Mouse (Mus musculus) intestine, embryonic 14.5 days (tissue): ENCODE results near the gene Foxg1. TPM values are rescaled to one million over a fixed set of nuclear protein-coding genes. Genes with fewer than 3 reads are reported as not detected.
A peak's percentile ranks its signal among the peaks of the same experiment; 100 is the strongest.

Source experiments
- ATAC-seq: fragments of 200-750 bp; cut with Nextera tagmentation; replicated peaks from 2 replicates; pipeline ENCODE4 v1.8.0; 2017; ENCODE audit warnings: low read depth, moderate number of reproducible peaks, moderate TSS enrichment, moderate library complexity; ENCODE audit not compliant: low FRiP score, low TSS enrichment
- DNase-seq: peaks from one replicate; pipeline ENCODE4 v3.0.0-alpha.2; 2018; ENCODE audit warnings: low spot score
- H3K27ac ChIP-seq: fragments of 300-500 bp; sonication (generic); 2 replicates; pipeline ENCODE4 v1.5.1; 2014; ENCODE audit warnings: low read depth, mild to moderate bottlenecking, control low read depth
- H3K27me3 ChIP-seq: fragments of 300-500 bp; sonication (generic); replicated peaks from 2 replicates; pipeline ENCODE4 v1.6.1; 2014; ENCODE audit warnings: low read length, control low read depth; ENCODE audit not compliant: control insufficient read depth, insufficient read depth
- H3K36me3 ChIP-seq: fragments of 300-500 bp; sonication (generic); 2 replicates; pipeline ENCODE4 v1.6.1; 2014; ENCODE audit warnings: low read length, control low read depth; ENCODE audit not compliant: control insufficient read depth, insufficient read depth
- H3K4me1 ChIP-seq: fragments of 300-500 bp; sonication (generic); replicated peaks from 2 replicates; pipeline ENCODE4 v1.6.1; 2014; ENCODE audit warnings: low read length, control low read depth, mixed read lengths; ENCODE audit not compliant: control insufficient read depth, insufficient read depth
- H3K4me2 ChIP-seq: fragments of 300-500 bp; sonication (generic); 2 replicates; pipeline ENCODE4 v1.6.1; 2014; ENCODE audit warnings: low read length
- H3K4me3 ChIP-seq: fragments of 300-500 bp; sonication (generic); 2 replicates; pipeline ENCODE4 v1.5.1; 2014; ENCODE audit warnings: low read depth, low read length, control low read depth, mixed read lengths
- H3K9ac ChIP-seq: fragments of 300-500 bp; sonication (generic); 2 replicates; pipeline ENCODE4 v1.6.1; 2014; ENCODE audit warnings: mild to moderate bottlenecking, low read length
- H3K9me3 ChIP-seq: fragments of 300-500 bp; sonication (generic); 2 replicates; pipeline ENCODE4 v1.6.1; 2016; ENCODE audit warnings: low read length, control low read depth; ENCODE audit not compliant: control insufficient read depth
- WGBS: fragments of 180-500 bp; shearing (Covaris S2); extraction: QIAGEN DNeasy Blood & Tissue Kit; methylation state at CpG from one replicate; pipeline ENCODE4 v1.1.7; 2014; 5-methylcytosine and 5-hydroxymethylcytosine counted together
- polyA plus RNA-seq: library from polyadenylated mRNA; unstranded; fragments of >200 nt; fragmentation: Nextera tagmentation; extraction: Ambion mirVana; gene quantifications from 2 replicates; pipeline ENCODE4 v1.2.1, GENCODE M21; 2014

Foxg1 gene
- polyA plus RNA-seq, 1 experiment from 2014 or later, result not detected

- DNase-seq (peak; percentile 51), ATAC-seq (no peak)
- no peaks in the 10 kb centered on the region for H3K9me3 ChIP-seq
- no peaks in the 10 kb centered on the region for H3K4me1 ChIP-seq
- H3K36me3 ChIP-seq, result no peaks in the 10 kb centered on the region
- WGBS, result 2% methylated on average over 19 of the region's 19 CpGs
- peaks cover 97% of the 10 kb centered on the region for H3K27me3 ChIP-seq
- H3K4me3 ChIP-seq, result no peak overlapping the region
- no peak overlapping the region for H3K4me2 ChIP-seq
- no peak overlapping the region for H3K27ac ChIP-seq
- H3K9ac ChIP-seq, result no peak overlapping the region
These were observed 6.0 kb upstream of the Foxg1 start for GRCm38 (mm10) chr12:49376318-49376992.

GRCm38 (mm10) chr12:49377281-49377970 is 5.0 kb upstream of the Foxg1 start:
- Histone ChIP-seq H3K4me1 (no peaks in the 10 kb centered on the region), H3K27me3 (peaks cover 100% of the 10 kb centered on the region), H3K27ac (no peak overlapping the region), H3K4me3 (no peak overlapping the region), H3K9ac (no peak overlapping the region), H3K4me2 (no peak overlapping the region), H3K36me3 (no peaks in the 10 kb centered on the region), H3K9me3 (no peaks in the 10 kb centered on the region)
- ATAC-seq (no peak), DNase-seq (peak; percentile 59)
- WGBS, result under 1% methylated on average over 15 of the region's 15 CpGs

- 4% methylated on average over 1 of the region's 1 CpGs for WGBS
These were observed 3.5 kb upstream of the Foxg1 start for GRCm38 (mm10) chr12:49378920-49379319.

GRCm38 (mm10) chr12:49379446-49379845 is 3.0 kb upstream of the Foxg1 start:
- ATAC-seq, result no peak
- Histone ChIP-seq H3K4me2 (no peak overlapping the region), H3K27me3 (peaks cover 99% of the 10 kb centered on the region), H3K9ac (no peak overlapping the region), H3K9me3 (no peaks in the 10 kb centered on the region), H3K4me1 (no peaks in the 10 kb centered on the region; the same call in 1 of the 2 replicates), H3K36me3 (no peaks in the 10 kb centered on the region), H3K27ac (no peak overlapping the region), H3K4me3 (no peak overlapping the region)
- 6% methylated on average over 11 of the region's 11 CpGs for WGBS
- peak; percentile 51 for DNase-seq

More at GRCm38 (mm10) chr12:49378920-49379319, 3.5 kb upstream of the Foxg1 start:
- Histone ChIP-seq H3K9ac (no peak overlapping the region), H3K9me3 (no peaks in the 10 kb centered on the region), H3K27me3 (peaks cover 100% of the 10 kb centered on the region), H3K4me2 (no peak overlapping the region), H3K4me3 (no peak overlapping the region), H3K27ac (no peak overlapping the region), H3K4me1 (no peaks in the 10 kb centered on the region; the same call in 1 of the 2 replicates), H3K36me3 (no peaks in the 10 kb centered on the region)
- DNase-seq, result peak; percentile 50
- no peak for ATAC-seq

- under 1% methylated on average over 4 of the region's 4 CpGs for WGBS
- Histone ChIP-seq H3K9ac (no peak overlapping the region), H3K27me3 (peaks cover 99% of the 10 kb centered on the region), H3K4me2 (no peak overlapping the region), H3K4me1 (no peaks in the 10 kb centered on the region; the same call in 1 of the 2 replicates), H3K36me3 (no peaks in the 10 kb centered on the region), H3K4me3 (no peak overlapping the region), H3K9me3 (no peaks in the 10 kb centered on the region), H3K27ac (no peak overlapping the region)
- DNase-seq (peak; percentile 49), ATAC-seq (no peak)
These were observed 2.0 kb upstream of the Foxg1 start for GRCm38 (mm10) chr12:49380442-49380841.

- Histone ChIP-seq H3K9ac (no peak overlapping the region), H3K4me3 (no peak overlapping the region), H3K9me3 (no peaks in the 10 kb centered on the region), H3K4me2 (no peak overlapping the region), H3K36me3 (no peaks in the 10 kb centered on the region), H3K27me3 (peaks cover 99% of the 10 kb centered on the region), H3K4me1 (no peaks in the 10 kb centered on the region; the same call in 1 of the 2 replicates), H3K27ac (no peak overlapping the region)
- ATAC-seq (no peak), DNase-seq (no peak)
- 1% methylated on average over 4 of the region's 4 CpGs for WGBS
These were observed 1.4 kb upstream of the Foxg1 start for GRCm38 (mm10) chr12:49381031-49381525.

- WGBS, result under 1% methylated on average over 19 of the region's 19 CpGs
- Histone ChIP-seq H3K4me3 (no peak overlapping the region), H3K27ac (no peak overlapping the region), H3K4me1 (no peaks in the 10 kb centered on the region; the same call in 1 of the 2 replicates), H3K9ac (no peak overlapping the region), H3K27me3 (peaks cover 99% of the 10 kb centered on the region), H3K9me3 (no peaks in the 10 kb centered on the region), H3K4me2 (no peak overlapping the region), H3K36me3 (no peaks in the 10 kb centered on the region)
- ATAC-seq, result no peak
- DNase-seq, result peak; percentile 56
These were observed 617 bp upstream of the Foxg1 start for GRCm38 (mm10) chr12:49381721-49382365.

GRCm38 (mm10) chr12:49383521-49384133 is 1.2 kb downstream of the Foxg1 start:
- Histone ChIP-seq H3K4me3 (peak overlapping the region; percentile 30), H3K4me2 (peak overlapping the region; percentile 46), H3K36me3 (no peaks in the 10 kb centered on the region), H3K27ac (no peak overlapping the region), H3K9me3 (no peaks in the 10 kb centered on the region), H3K4me1 (no peaks in the 10 kb centered on the region; the same call in 1 of the 2 replicates), H3K9ac (no peak overlapping the region), H3K27me3 (peaks cover 90% of the 10 kb centered on the region)
- WGBS, result under 1% methylated on average over 45 of the region's 67 CpGs
- peak; percentile 70 for ATAC-seq
- peak; percentile 63 for DNase-seq
